ENCODE assay signal across 21 mouse cellular contexts in genomic region chr11:82664076-82664475, GRCm38 (mm10).
DNase-seq lines count a peak whose midpoint lies in the region.
"Had no signal": no experiment of that assay in that cellular context is flagged by ENCODE, and none has a peak within 500 bp of the region (broad histone marks: within the 10 kb centered on the region; RNA-seq: fewer than 3 reads in every experiment).

No protein-coding gene starts in this region.

- peak; percentile 14 for DNase-seq in layer of hippocampus, adult 11-12 months (ENCODE audit: low spot score)
- no peak for DNase-seq in layer of hippocampus, adult 9-10 months (ENCODE audit: low spot score)
- DNase-seq in right cerebral cortex, adult 18-20 months, result peak; percentile 38
- no peak for DNase-seq in right cerebral cortex, postnatal 14 days
- DNase-seq in layer of hippocampus, adult 8-10 months (ENCODE audit: low spot score in 2 of 2), result peak; percentile 18 to 25
- DNase-seq in right cerebral cortex, postnatal 36 days (ENCODE audit: low spot score in 2 of 2), result peak; percentile 22 to 57
- no peak for DNase-seq in natural killer cell, adult 2 months (ENCODE audit: low spot score in 2 of 2)
- DNase-seq in ovary, postnatal 36 days (ENCODE audit: low spot score), result no peak
- DNase-seq: adrenal gland, adult 2 months; adrenal gland, postnatal 36 days; cerebellum, adult 2 months; cerebellum, postnatal 36 days; gastrocnemius, adult 2 months; gastrocnemius, postnatal 36 days; heart, adult 18-20 months; heart, postnatal 36 days; kidney, adult 8-10 months; lung, embryonic 14.5 days; lung, postnatal 14 days; midbrain, embryonic 14.5 days; thymus, postnatal 14 days had no signal

Comparison
In these comparisons a context has a peak if more than half of its experiments do, and no peak if none do; other contexts are left out.
1. DNase-seq: peak in layer of hippocampus, adult 11-12 months (single experiment), right cerebral cortex, adult 18-20 months (single experiment), layer of hippocampus, adult 8-10 months (2 of 2) and right cerebral cortex, postnatal 36 days (2 of 2); none in layer of hippocampus, adult 9-10 months (single experiment), right cerebral cortex, postnatal 14 days (single experiment), natural killer cell, adult 2 months (0 of 2) and ovary, postnatal 36 days (single experiment).